Mouse (Mus musculus): ENCODE measurements around the gene Pptc7.
A peak's percentile ranks its signal among the peaks of the same experiment; 100 is the strongest.

DNA sequence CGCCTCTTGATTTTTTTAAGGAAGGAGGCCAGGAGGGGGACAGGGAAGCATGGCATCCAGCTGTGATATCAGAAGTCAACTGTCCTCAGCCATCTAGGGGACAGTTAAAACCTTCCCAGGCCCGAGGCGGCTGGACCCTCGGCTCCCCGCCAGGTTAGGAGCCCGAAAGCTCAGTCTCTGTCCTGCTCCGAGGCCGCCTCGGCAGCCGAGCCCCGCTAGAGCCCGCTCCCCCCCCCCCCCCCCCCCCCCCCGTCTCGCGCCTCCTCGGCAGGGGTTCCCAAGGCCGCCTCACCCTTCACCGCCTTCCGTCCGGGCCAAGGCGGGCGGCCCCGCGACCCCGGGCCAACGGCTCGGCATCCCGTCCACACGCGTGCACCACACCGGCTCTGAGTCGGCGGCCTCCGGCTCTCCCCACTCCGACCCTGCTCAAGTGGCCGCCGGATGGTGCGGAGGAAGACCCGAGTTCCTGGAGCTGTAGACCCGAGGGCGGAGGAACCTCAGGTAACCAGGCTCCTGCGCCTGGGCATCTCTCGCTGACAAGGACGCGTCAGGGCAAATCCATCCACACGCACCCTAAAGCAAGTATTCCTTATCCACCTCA, 87.5 kb downstream of the Pptc7 start, which contains the start of gene Gpn3:
- TF ChIP-seq POLR2A (IDR thresholded peaks at IDR 0.05; ENCODE audit: borderline replicate concordance, extremely low read depth, insufficient read depth, insufficient read length, poor library complexity, severe bottlenecking) (peak; percentile 38; the same call in 1 of the 2 replicates), CTCF (IDR thresholded peaks at IDR 0.05; ENCODE audit: borderline replicate concordance, extremely low read depth, insufficient read depth, insufficient read length) (no peak)
